Mouse (Mus musculus) myocyte (in vitro differentiated cells): ENCODE data around the gene Pank2.

Experiments used
- MAX ChIP-seq: IDR thresholded peaks from one replicate; pipeline ENCODE4 v1.6.1; 2011; ENCODE audit warnings: low read depth, mild to moderate bottlenecking, control low read depth
- MYOD1 ChIP-seq, 3 experiments: IDR thresholded peaks; one replicate each; pipeline ENCODE4 v1.6.1; 2011; ENCODE audit warnings: control low read depth in 2 of 3, low read depth in 2 of 3, mild to moderate bottlenecking in 2 of 3, moderate library complexity in 1 of 3; ENCODE audit not compliant: insufficient read length in 2 of 3, control insufficient read depth in 1 of 3
- MYOG ChIP-seq, 3 experiments: IDR thresholded peaks; one replicate each; pipeline ENCODE4 v1.6.1; 2011; ENCODE audit warnings: control low read depth in 2 of 3, low read depth in 2 of 3, mild to moderate bottlenecking in 2 of 3; ENCODE audit not compliant: insufficient read length in 2 of 3, control insufficient read depth in 1 of 3, insufficient read depth in 1 of 3
- POLR2A ChIP-seq: IDR thresholded peaks from one replicate; pipeline ENCODE4 v1.6.1; 2011; ENCODE audit warnings: low read depth, mild to moderate bottlenecking, control low read depth, moderate library complexity; ENCODE audit not compliant: insufficient read length
- REST ChIP-seq: IDR thresholded peaks from one replicate; pipeline ENCODE4 v1.6.1; 2011; ENCODE audit warnings: mild to moderate bottlenecking, control low read depth, moderate library complexity; ENCODE audit not compliant: insufficient read depth, insufficient read length
- TCF3 ChIP-seq: IDR thresholded peaks from one replicate; pipeline ENCODE4 v1.6.1; 2011; ENCODE audit warnings: low read depth, control low read depth; ENCODE audit not compliant: insufficient read length

- TF ChIP-seq MAX (no peak), MYOG (IDR thresholded peaks at IDR 0.05; ENCODE audit: control insufficient read depth in 1 of 3, insufficient read depth in 1 of 3, insufficient read length in 2 of 3, low read depth in 2 of 3) (no peak), MYOD1 (IDR thresholded peaks at IDR 0.05; ENCODE audit: control insufficient read depth in 1 of 3, insufficient read length in 2 of 3, low read depth in 2 of 3) (no peak), POLR2A (no peak), TCF3 (no peak), REST (no peak)
These were observed 53.9 kb downstream of the Pank2 start for GRCm38 (mm10) chr2:131316167-131316566.
